In the genomic region with DNA sequence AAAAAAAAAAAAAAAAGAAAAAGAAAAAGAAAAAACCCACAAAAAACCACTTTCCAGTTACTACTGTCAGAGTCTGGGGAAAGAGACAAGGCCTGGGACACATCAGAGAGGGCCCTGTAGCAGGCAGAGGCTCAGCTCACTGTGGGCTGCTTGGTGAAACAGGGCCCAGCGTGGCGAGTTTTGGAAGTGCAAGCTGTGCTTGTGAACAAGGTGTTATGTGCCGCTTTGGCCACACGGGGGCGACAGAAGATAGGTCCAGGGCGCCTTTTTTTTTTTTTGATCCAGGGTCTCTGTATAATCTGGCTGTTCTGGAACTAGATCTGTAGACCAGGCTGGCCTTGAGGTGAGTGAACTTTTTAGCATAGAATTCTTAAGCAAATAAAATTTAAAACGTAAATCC, we compare ENCODE assay signal across 8 mouse cellular contexts. TPM values are rescaled to one million over a fixed set of nuclear protein-coding genes. Genes with fewer than 3 reads are reported as not detected.
DNase-seq lines count a peak whose midpoint lies in the region; ATAC-seq and TF ChIP-seq lines count a peak whose summit lies in the region.

No protein-coding gene starts in this region.

- TF ChIP-seq CTCF in lung, postnatal 0 days (IDR thresholded peaks at IDR 0.05): peak; percentile 97

- no peak overlapping the region for H3K4me3 ChIP-seq in lung, postnatal 0 days (ENCODE audit: low read depth, low read length)

- ATAC-seq in granulocyte monocyte progenitor cell, adult 5-6 weeks (replicated peaks; ENCODE audit: poor library complexity, severe bottlenecking): peak; percentile 81
- peak; percentile 65 for ATAC-seq in lung, postnatal 0 days

- peak; percentile 87 to 92 for DNase-seq in CD8-positive naive resting alpha-beta T cell, adult 2 months (ENCODE audit: low read depth in 2 of 2, low spot score in 2 of 2)
- peak; percentile 90 to 92 for DNase-seq in adrenal gland, adult 18-20 months (ENCODE audit: low spot score in 2 of 2)
- DNase-seq in embryo, embryonic 10 days (ENCODE audit: low spot score): peak; percentile 97
- peak; percentile 89 for DNase-seq in layer of hippocampus, adult 9-10 months (ENCODE audit: low spot score)
- DNase-seq in lung, postnatal 0 days (ENCODE audit: low spot score): peak; percentile 95
- DNase-seq in right cerebral cortex, adult 18-20 months: peak; percentile 88
- peak; percentile 74 to 79 for DNase-seq in urinary bladder, adult 18-20 months (ENCODE audit: low spot score in 2 of 2)

- no peak overlapping the region for H3K4me2 ChIP-seq in lung, postnatal 0 days (replicated peaks; ENCODE audit: low read depth, low read length)

- no peaks in the 10 kb centered on the region for H3K9me3 ChIP-seq in lung, postnatal 0 days (ENCODE audit: low read length)

- H3K27me3 ChIP-seq in lung, postnatal 0 days (replicated peaks; ENCODE audit: insufficient read depth, low read length): no peaks in the 10 kb centered on the region

- no peak for TF ChIP-seq EP300 in lung, postnatal 0 days (IDR thresholded peaks at IDR 0.05)

- H3K27ac ChIP-seq in lung, postnatal 0 days (ENCODE audit: low read length): no peak overlapping the region

- peaks cover 7% of the 10 kb centered on the region; the same call in 1 of the 2 replicates for H3K36me3 ChIP-seq in lung, postnatal 0 days (ENCODE audit: insufficient read depth, low read length)

- H3K4me1 ChIP-seq in lung, postnatal 0 days (ENCODE audit: insufficient read depth, low read depth, low read length): no peaks in the 10 kb centered on the region

- whole genome bisulfite sequencing in lung, postnatal 0 days: 1% methylated on average over 7 of the region's 7 CpGs

- H3K9ac ChIP-seq in lung, postnatal 0 days (replicated peaks; ENCODE audit: low read depth): no peak overlapping the region

RNA-seq across cellular contexts. Expression of gene Mex3d, which starts 11.3 kb away (rescaled TPM):
- 10 to 100 TPM; 16.6 to 18.0 TPM for total RNA-seq in adrenal gland, adult 18-20 months (2021)
- 0.67 and 3.6 TPM in 2 replicates for total RNA-seq in granulocyte monocyte progenitor cell, adult 5-6 weeks (2014; fragmentation: Nextera tagmentation)
- 2.1 and 2.2 TPM in 2 replicates for total RNA-seq in granulocyte monocyte progenitor cell, adult 5-6 weeks (2017)
- 6.0 and 6.3 TPM in 2 replicates for polyA plus RNA-seq in lung, postnatal 0 days (2015; fragmentation: Nextera tagmentation; extraction: Ambion mirVana)

RNA-seq across cellular contexts. Expression of gene Plk5, which starts 19.9 kb away (rescaled TPM):
- total RNA-seq in adrenal gland, adult 18-20 months (2021): under 1 TPM; 0.19 to 0.27 TPM
- total RNA-seq in granulocyte monocyte progenitor cell, adult 5-6 weeks (2014; fragmentation: Nextera tagmentation): not detected in 2 replicates
- not detected in 2 replicates for total RNA-seq in granulocyte monocyte progenitor cell, adult 5-6 weeks (2017)
- 1.00 and 1.0 TPM in 2 replicates for polyA plus RNA-seq in lung, postnatal 0 days (2015; fragmentation: Nextera tagmentation; extraction: Ambion mirVana)

RNA-seq across cellular contexts. Expression of gene Mbd3, which starts 23.2 kb away (rescaled TPM):
- total RNA-seq in adrenal gland, adult 18-20 months (2021): 100 to 1,000 TPM; 137 to 157 TPM
- 85.0 and 105 TPM in 2 replicates for total RNA-seq in granulocyte monocyte progenitor cell, adult 5-6 weeks (2014; fragmentation: Nextera tagmentation)
- total RNA-seq in granulocyte monocyte progenitor cell, adult 5-6 weeks (2017): 94.1 and 106 TPM in 2 replicates
- polyA plus RNA-seq in lung, postnatal 0 days (2015; fragmentation: Nextera tagmentation; extraction: Ambion mirVana): 90.6 and 90.7 TPM in 2 replicates

RNA-seq across cellular contexts. Expression of gene Adamtsl5, which starts 27.9 kb away (rescaled TPM):
- total RNA-seq in adrenal gland, adult 18-20 months (2021): 10 to 100 TPM in 1 of 2 experiments, 1 to 10 TPM in 1; 5.1 to 11.5 TPM
- total RNA-seq in granulocyte monocyte progenitor cell, adult 5-6 weeks (2014; fragmentation: Nextera tagmentation): not detected in 2 replicates
- not detected in 2 replicates for total RNA-seq in granulocyte monocyte progenitor cell, adult 5-6 weeks (2017)
- polyA plus RNA-seq in lung, postnatal 0 days (2015; fragmentation: Nextera tagmentation; extraction: Ambion mirVana): 6.4 and 7.3 TPM in 2 replicates

RNA-seq across cellular contexts. Expression of gene Uqcr11, which starts 30.5 kb away (rescaled TPM):
- total RNA-seq in adrenal gland, adult 18-20 months (2021): 1,000 to 10,000 TPM in 1 of 2 experiments, 100 to 1,000 TPM in 1; 797 to 1,071 TPM
- 382 and 438 TPM in 2 replicates for total RNA-seq in granulocyte monocyte progenitor cell, adult 5-6 weeks (2014; fragmentation: Nextera tagmentation)
- 172 and 277 TPM in 2 replicates for total RNA-seq in granulocyte monocyte progenitor cell, adult 5-6 weeks (2017)
- 511 and 651 TPM in 2 replicates for polyA plus RNA-seq in lung, postnatal 0 days (2015; fragmentation: Nextera tagmentation; extraction: Ambion mirVana)
